Mouse (Mus musculus) forebrain, embryonic 15.5 days (tissue): ENCODE measurements around the gene Hspa5. TPM values are rescaled to one million over a fixed set of nuclear protein-coding genes. Genes with fewer than 3 reads are reported as not detected.

Experiments
- ATAC-seq: fragments of 200-750 bp; cut with Nextera tagmentation; replicated peaks from 2 replicates; pipeline ENCODE4 v1.8.0; 2017; ENCODE audit warnings: mild to moderate bottlenecking, moderate TSS enrichment, moderate library complexity
- H3K27ac ChIP-seq: fragments of 300-500 bp; sonication (generic); replicated peaks from 2 replicates; pipeline ENCODE4 v1.5.1; 2015; ENCODE audit warnings: mild to moderate bottlenecking, inconsistent platforms
- H3K27me3 ChIP-seq: fragments of 300-500 bp; sonication (generic); 2 replicates; pipeline ENCODE4 v1.6.1; 2015; ENCODE audit warnings: inconsistent platforms
- H3K36me3 ChIP-seq: fragments of 300-500 bp; sonication (generic); 2 replicates; pipeline ENCODE4 v1.6.1; 2015; ENCODE audit warnings: mild to moderate bottlenecking, inconsistent platforms
- H3K4me1 ChIP-seq: fragments of 300-500 bp; sonication (generic); 2 replicates; pipeline ENCODE4 v1.6.1; 2015; ENCODE audit warnings: inconsistent platforms
- H3K4me2 ChIP-seq: fragments of 300-500 bp; sonication (generic); replicated peaks from 2 replicates; pipeline ENCODE4 v1.6.1; 2015; ENCODE audit warnings: mild to moderate bottlenecking, inconsistent platforms
- H3K4me3 ChIP-seq: fragments of 300-500 bp; sonication (generic); 2 replicates; pipeline ENCODE4 v1.5.1; 2015; ENCODE audit warnings: mild to moderate bottlenecking, inconsistent platforms
- H3K9ac ChIP-seq: fragments of 300-500 bp; sonication (generic); replicated peaks from 2 replicates; pipeline ENCODE4 v1.6.1; 2015; ENCODE audit warnings: mild to moderate bottlenecking, inconsistent platforms
- H3K9me3 ChIP-seq: fragments of 300-500 bp; sonication (generic); 2 replicates; pipeline ENCODE4 v1.6.1; 2016; ENCODE audit warnings: inconsistent platforms
- WGBS: fragments of 180-500 bp; shearing (Covaris S2); methylation state at CpG from one replicate; pipeline ENCODE4 v1.1.7; 2015; ENCODE audit warnings: mixed read lengths; 5-methylcytosine and 5-hydroxymethylcytosine counted together
- polyA plus RNA-seq: library from polyadenylated mRNA; unstranded; fragments of >200 nt; fragmentation: Nextera tagmentation; extraction: Ambion mirVana; gene quantifications from 2 replicates; pipeline ENCODE4 v1.2.1, GENCODE M21; 2015

The Hspa5 gene
- polyA plus RNA-seq, result 384 and 395 TPM in 2 replicates

DNA sequence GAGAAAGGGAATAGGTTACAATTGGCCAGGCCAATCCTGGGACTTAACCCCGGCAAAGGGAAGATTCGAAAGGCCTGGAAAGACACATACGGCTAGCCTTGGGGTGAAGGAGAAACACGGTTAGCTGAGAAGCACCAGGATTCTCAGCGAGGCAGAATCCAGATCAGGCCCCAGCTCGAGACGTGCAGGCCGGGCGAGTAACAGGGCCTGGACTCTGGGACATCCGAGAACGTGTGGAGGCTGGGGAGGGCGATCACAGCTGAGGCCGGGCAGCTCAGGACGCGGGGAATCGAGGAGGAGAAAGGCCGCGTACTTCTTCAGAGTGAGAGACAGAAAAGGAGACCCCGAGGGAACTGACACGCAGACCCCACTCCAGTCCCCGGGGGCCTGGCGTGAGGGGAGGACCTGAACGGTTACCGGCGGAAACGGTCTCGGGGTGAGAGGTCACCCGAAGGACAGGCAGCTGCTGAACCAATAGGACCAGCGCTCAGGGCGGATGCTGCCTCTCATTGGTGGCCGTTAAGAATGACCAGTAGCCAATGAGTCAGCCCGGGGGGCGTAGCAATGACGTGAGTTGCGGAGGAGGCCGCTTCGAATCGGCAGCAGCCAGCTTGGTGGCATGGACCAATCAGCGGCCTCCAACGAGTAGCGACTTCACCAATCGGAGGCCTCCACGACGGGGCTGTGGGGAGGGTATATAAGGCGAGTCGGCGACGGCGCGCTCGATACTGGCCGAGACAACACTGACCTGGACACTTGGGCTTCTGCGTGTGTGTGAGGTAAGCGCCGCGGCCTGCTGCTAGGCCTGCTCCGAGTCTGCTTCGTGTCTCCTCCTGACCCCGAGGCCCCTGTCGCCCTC, at the start of gene Hspa5:
Gene Hspa5, plus strand, starts transcription at position 603 of the 859 bp plus-strand sequence.
- peaks cover 31% of the 10 kb centered on the region for H3K36me3 ChIP-seq
- H3K27ac ChIP-seq, result peak within 1 kb of the TSS; percentile 88
- peak within 1 kb of the TSS; percentile 92 for H3K9ac ChIP-seq
- peak; percentile 99 for ATAC-seq
- peaks cover 46% of the 10 kb centered on the region for H3K4me1 ChIP-seq
- no peaks in the 10 kb centered on the region for H3K27me3 ChIP-seq
- H3K4me3 ChIP-seq, result peak within 1 kb of the TSS; percentile 90
- H3K9me3 ChIP-seq, result no peaks in the 10 kb centered on the region
- under 1% methylated on average over 60 of the region's 60 CpGs for WGBS
- H3K4me2 ChIP-seq, result peak within 1 kb of the TSS; percentile 55

DNA sequence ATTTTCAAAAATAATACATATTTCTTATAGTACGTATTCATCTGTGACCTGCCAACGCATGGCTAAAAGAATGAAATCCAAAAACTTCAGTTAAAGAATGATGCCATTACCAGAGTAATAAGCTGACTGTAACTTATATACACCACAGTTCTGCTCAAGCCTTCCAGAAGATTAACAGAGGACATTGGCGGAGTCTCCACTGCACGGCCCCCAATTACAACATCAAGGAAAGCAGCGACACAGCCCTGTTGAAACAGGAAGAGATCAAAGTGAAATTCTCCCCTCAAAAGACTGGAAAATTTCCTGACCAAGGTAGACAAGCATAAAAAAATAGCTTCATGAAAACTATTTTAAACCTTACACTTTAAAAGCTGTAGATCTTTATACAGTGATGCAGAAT, 46.5 kb upstream of the Hspa5 start:
- no peaks in the 10 kb centered on the region for H3K4me1 ChIP-seq
- H3K4me3 ChIP-seq, result no peak overlapping the region
- WGBS, result 98% methylated on average over 5 of the region's 5 CpGs
- no peak for ATAC-seq
- H3K9ac ChIP-seq, result no peak overlapping the region
- no peak overlapping the region for H3K27ac ChIP-seq
- no peak overlapping the region for H3K4me2 ChIP-seq
- H3K27me3 ChIP-seq, result no peaks in the 10 kb centered on the region
- H3K9me3 ChIP-seq, result no peaks in the 10 kb centered on the region
- H3K36me3 ChIP-seq, result peaks cover 70% of the 10 kb centered on the region

DNA sequence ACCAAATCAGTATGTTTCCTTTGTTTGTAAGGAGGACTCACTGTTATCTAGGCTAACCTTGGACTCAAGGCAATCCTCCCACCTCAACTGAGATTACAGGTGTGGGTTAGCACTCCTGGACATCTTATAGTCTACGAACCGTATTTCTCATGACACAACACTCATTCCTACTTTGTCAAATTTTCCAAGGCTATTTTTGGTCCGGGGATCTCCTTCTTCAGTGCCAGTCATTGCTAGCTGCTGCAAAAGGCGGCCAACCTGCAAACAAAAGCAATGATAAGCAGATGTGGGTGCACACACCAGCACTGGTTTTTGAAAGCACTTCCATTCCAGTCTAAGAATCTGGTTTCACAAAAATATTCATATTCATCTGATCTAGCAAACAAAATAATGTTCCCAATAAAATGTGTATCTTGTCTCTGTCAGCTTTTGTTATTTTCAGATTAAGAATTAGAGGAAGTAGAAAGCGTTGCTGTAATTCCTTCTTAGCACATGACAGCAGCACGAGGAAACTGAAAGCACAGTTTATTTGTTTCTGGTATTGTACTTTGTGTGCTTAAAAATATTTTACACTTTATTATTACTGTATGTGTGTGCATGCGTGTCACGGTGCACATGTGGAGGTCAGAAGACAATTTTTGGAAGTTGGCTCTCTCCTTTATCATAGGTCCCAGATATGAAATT, 44.6 kb upstream of the Hspa5 start:
- Histone ChIP-seq H3K9ac (no peak overlapping the region), H3K4me3 (no peak overlapping the region), H3K27me3 (no peaks in the 10 kb centered on the region), H3K9me3 (no peaks in the 10 kb centered on the region), H3K36me3 (peaks cover 57% of the 10 kb centered on the region), H3K27ac (no peak overlapping the region), H3K4me2 (no peak overlapping the region), H3K4me1 (no peaks in the 10 kb centered on the region)
- no peak for ATAC-seq
- WGBS, result 94% methylated on average over 8 of the region's 8 CpGs

DNA sequence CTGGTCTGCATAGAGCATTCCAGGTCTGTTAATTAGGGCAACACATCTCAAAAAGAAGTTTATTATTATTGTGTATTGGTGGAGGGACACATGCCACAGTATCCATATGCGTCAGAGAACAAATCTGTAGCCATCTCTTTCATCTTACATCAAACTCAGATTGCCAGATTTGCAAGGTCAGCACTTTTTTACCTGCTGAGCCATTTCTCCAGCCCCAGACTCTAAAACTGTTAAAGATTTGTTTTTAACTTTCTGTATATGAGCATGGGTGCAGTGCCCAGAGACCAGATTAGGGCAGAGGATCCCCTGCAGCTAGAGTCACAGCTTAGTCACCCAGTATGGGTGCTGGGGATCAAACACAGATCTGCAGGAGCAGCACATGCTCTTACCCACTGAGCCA, 35.1 kb upstream of the Hspa5 start:
- Histone ChIP-seq H3K9me3 (no peaks in the 10 kb centered on the region), H3K36me3 (no peaks in the 10 kb centered on the region), H3K4me3 (no peak overlapping the region), H3K4me2 (no peak overlapping the region), H3K9ac (no peak overlapping the region), H3K27ac (no peak overlapping the region), H3K27me3 (no peaks in the 10 kb centered on the region), H3K4me1 (no peaks in the 10 kb centered on the region)
- WGBS, result 78% methylated on average over 1 of the region's 1 CpGs
- no peak for ATAC-seq

GRCm38 (mm10) chr2:34737911-34738310, 33.9 kb upstream of the Hspa5 start:
- Histone ChIP-seq H3K9me3 (no peaks in the 10 kb centered on the region), H3K36me3 (no peaks in the 10 kb centered on the region), H3K27ac (no peak overlapping the region), H3K9ac (no peak overlapping the region), H3K4me1 (no peaks in the 10 kb centered on the region), H3K27me3 (no peaks in the 10 kb centered on the region), H3K4me2 (no peak overlapping the region), H3K4me3 (no peak overlapping the region)
- WGBS, result 84% methylated on average over 1 of the region's 1 CpGs
- ATAC-seq, result no peak

GRCm38 (mm10) chr2:34739684-34740391, 31.9 kb upstream of the Hspa5 start:
- H3K4me3 ChIP-seq, result no peak overlapping the region
- H3K36me3 ChIP-seq, result no peaks in the 10 kb centered on the region
- H3K4me1 ChIP-seq, result no peaks in the 10 kb centered on the region
- no peak overlapping the region for H3K9ac ChIP-seq
- H3K27me3 ChIP-seq, result no peaks in the 10 kb centered on the region
- H3K4me2 ChIP-seq, result no peak overlapping the region
- H3K9me3 ChIP-seq, result no peaks in the 10 kb centered on the region
- WGBS, result 84% methylated on average over 1 of the region's 1 CpGs
- no peak for ATAC-seq
- no peak overlapping the region for H3K27ac ChIP-seq

GRCm38 (mm10) chr2:34741390-34742159, 30.2 kb upstream of the Hspa5 start:
- 92% methylated on average over 12 of the region's 12 CpGs for WGBS
- H3K4me3 ChIP-seq, result no peak overlapping the region
- H3K4me1 ChIP-seq, result no peaks in the 10 kb centered on the region
- ATAC-seq, result no peak
- no peak overlapping the region for H3K27ac ChIP-seq
- H3K4me2 ChIP-seq, result no peak overlapping the region
- H3K9me3 ChIP-seq, result no peaks in the 10 kb centered on the region
- no peaks in the 10 kb centered on the region for H3K27me3 ChIP-seq
- no peaks in the 10 kb centered on the region for H3K36me3 ChIP-seq
- H3K9ac ChIP-seq, result no peak overlapping the region

GRCm38 (mm10) chr2:34742675-34743074, 29.1 kb upstream of the Hspa5 start:
- Histone ChIP-seq H3K9me3 (no peaks in the 10 kb centered on the region), H3K36me3 (no peaks in the 10 kb centered on the region), H3K4me2 (no peak overlapping the region), H3K27me3 (no peaks in the 10 kb centered on the region), H3K27ac (no peak overlapping the region), H3K4me3 (no peak overlapping the region), H3K4me1 (no peaks in the 10 kb centered on the region), H3K9ac (no peak overlapping the region)
- WGBS, result 97% methylated on average over 8 of the region's 8 CpGs
- no peak for ATAC-seq

DNA sequence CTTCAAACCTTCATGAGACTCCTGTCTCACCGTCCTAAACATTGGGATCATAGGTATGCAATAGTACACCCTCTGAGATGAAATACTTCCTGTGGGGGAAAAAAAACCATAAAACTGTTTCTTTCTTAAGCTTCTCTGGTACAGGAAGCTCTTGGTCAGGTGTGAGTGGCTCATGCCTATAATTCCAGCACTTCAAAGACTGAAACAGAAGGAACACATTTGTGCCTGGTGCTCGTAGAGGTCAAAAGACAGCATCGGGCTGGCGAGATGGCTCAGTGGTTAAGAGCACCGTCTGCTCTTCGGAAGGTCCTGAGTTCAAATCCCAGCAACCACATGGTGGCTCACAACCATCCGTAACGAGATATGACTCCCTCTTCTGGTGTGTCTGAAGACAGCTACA, 27.3 kb upstream of the Hspa5 start:
- H3K4me2 ChIP-seq, result no peak overlapping the region
- no peaks in the 10 kb centered on the region for H3K27me3 ChIP-seq
- WGBS, result 96% methylated on average over 8 of the region's 8 CpGs
- H3K27ac ChIP-seq, result no peak overlapping the region
- no peaks in the 10 kb centered on the region for H3K36me3 ChIP-seq
- ATAC-seq, result no peak
- H3K9me3 ChIP-seq, result no peaks in the 10 kb centered on the region
- no peaks in the 10 kb centered on the region for H3K4me1 ChIP-seq
- H3K4me3 ChIP-seq, result no peak overlapping the region
- H3K9ac ChIP-seq, result no peak overlapping the region

DNA sequence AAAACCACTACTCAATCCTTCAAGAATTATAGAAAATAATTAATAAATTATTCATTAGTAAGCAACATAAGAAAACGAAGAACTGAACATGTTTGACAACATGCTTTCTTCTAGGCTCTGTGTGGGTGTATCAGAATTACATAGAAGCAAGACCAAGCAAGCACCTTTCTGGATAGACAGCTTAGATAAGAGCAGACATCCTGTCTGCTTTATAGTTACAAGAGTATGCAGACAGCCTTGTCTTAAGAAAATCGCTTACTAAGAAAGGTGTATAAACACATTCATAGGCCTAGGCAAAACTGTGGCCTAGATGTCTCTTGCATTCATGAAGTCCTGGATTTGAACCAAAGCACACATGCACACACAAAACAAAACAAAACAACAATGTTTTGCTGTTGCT, 26.1 kb upstream of the Hspa5 start:
- Histone ChIP-seq H3K9me3 (no peaks in the 10 kb centered on the region), H3K36me3 (no peaks in the 10 kb centered on the region), H3K4me3 (no peak overlapping the region), H3K9ac (no peak overlapping the region), H3K27me3 (no peaks in the 10 kb centered on the region), H3K27ac (no peak overlapping the region), H3K4me1 (no peaks in the 10 kb centered on the region), H3K4me2 (no peak overlapping the region)
- no peak for ATAC-seq
- 94% methylated on average over 2 of the region's 2 CpGs for WGBS

GRCm38 (mm10) chr2:34748479-34748878, 23.3 kb upstream of the Hspa5 start:
- Histone ChIP-seq H3K4me2 (no peak overlapping the region), H3K27me3 (no peaks in the 10 kb centered on the region), H3K36me3 (no peaks in the 10 kb centered on the region), H3K27ac (no peak overlapping the region), H3K9me3 (no peaks in the 10 kb centered on the region), H3K4me3 (no peak overlapping the region), H3K4me1 (peaks cover 23% of the 10 kb centered on the region), H3K9ac (no peak overlapping the region)
- WGBS, result 92% methylated on average over 4 of the region's 4 CpGs
- ATAC-seq, result no peak
